Mouse (Mus musculus) kidney, postnatal 4 days (tissue): ENCODE data around the gene Dapk1.
A peak's percentile ranks its signal among the peaks of the same experiment; 100 is the strongest.

Source experiments
- DNase-seq, 2 experiments: peaks; one replicate each; pipeline ENCODE4 v3.0.0; 2021; ENCODE audit warnings: mixed read lengths in 2 of 2

Dapk1 gene

DNA sequence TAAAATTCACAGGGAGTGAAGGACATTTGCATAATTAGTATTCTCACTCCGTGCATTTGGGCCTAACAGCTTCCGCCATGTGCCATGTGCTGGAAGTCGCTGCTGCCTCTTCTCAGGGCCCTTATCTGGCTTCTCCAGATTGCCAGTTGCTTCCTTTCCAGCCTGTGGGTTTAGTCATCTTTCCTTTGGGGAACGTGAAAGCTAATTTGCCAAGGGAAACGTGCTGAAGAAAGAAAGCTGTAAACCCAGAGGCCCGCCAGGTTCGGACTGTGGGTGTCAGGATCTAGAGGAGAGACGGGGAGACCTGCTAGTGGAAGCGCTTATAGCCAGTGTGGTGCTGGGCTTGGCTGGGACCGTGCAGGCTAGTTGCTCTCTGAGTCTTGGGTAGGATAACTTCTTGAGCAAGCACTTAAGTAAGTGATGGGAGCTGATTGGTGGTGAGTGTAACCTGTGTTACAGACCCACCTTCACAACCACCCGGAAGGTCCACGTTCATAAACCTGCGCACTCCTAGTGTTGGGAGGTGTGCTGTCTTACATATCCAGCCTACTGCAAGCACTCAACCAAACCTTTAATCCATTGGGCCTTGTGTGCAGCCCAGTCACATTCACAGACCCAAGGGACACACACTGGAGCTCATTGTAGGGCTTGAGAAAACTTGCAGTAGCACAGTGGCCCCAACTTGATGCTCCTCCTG is 141.8 kb downstream of the Dapk1 start:
- DNase-seq: no peak

DNA sequence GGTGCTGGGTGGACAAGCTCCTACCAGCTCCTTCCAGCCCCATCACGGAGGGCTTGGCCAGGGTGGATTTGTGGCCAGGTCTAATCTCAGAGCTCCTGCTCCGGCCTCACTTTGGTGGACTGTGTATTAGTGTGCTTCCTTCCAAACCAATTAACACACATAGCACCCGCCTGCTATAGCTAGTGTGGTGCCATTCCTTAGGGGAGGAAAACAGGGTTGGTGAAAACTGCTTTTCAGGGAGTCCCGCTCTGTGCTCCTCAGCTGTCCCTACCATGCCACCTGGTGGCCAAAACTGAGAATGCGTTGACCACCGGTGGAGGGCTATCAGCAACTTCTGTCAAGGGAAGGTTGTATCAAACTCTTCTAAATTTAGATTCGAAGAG is 142.3 kb downstream of the Dapk1 start:
- DNase-seq: peak; percentile 94 to 96

DNA sequence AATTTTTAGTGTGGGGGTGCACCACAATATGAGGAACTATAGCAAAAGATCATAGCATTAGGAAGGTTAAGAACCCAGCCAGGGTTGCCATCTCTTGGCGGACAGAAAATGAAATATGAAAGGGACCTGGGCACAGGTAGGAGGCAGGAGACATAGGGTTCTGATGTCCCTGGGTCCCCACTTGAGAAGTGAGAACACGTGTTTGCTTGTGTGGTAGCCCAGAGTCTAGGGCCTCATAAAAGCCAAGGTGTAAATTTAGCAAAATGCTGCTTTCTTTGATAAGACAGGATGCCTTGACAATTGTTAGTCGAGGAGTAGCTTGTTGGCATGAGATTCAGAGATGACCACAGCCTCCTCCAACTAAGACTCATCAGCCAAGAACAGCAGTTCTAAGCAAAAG is 143.0 kb downstream of the Dapk1 start:
- no peak for DNase-seq

DNA sequence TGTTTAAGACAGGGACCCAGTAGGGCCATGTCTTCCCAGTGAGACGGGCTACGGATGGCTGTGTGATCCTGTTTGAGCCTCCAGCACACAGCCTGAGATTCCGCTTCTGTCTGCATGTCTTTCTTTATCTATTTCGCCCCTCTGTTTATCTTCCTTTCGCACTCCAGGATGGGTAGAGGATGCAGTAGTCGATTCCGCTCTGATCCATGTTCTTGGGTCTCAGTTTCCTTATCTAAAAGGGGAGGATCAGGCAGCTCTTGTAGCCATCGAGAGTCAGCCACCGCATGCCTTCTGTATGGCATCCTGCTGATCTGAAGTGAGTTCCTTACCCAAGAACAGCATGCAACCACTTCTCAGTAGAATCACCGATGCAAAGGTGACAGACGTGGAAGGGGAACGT is 143.6 kb downstream of the Dapk1 start:
- no peak for DNase-seq

DNA sequence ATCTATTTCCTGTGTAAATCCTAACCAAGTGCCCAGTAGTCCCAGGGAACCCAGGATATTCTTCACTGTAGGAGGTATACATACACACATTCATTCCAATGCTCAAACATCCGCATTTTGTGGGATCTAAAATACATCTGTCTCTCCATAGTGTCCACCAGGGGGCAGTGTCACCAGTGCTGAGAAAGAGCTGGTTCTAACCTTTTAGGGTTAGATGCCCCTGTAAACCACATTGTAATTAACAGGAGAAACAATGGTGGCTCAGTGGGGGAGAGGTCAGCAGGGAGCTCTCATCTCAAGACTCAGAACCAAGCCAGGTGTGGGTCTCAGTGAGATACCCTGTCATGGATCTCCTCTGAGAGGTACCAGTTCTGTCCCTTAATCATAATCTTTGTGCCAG is 144.5 kb downstream of the Dapk1 start:
- DNase-seq: peak; percentile 36 to 54

DNA sequence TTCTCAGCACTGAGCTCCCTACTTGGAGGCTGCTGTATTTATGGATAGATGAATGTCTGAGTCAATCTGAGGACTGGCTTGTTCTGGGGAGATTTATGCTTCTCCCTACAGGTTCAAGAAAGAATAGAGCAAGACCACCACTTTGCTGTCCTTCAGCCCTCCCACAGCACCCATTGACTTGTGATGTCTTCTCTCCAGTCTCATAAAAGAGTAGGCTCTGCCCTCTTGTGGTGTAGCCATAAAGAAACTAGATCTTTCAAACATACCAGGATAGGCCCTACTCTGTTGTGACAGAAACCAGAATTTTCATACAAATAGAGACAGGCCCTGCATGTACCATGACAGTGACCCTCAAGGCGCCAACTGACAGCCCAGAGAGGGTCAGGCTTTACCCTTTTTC is 145.5 kb downstream of the Dapk1 start:
- no peak for DNase-seq

DNA sequence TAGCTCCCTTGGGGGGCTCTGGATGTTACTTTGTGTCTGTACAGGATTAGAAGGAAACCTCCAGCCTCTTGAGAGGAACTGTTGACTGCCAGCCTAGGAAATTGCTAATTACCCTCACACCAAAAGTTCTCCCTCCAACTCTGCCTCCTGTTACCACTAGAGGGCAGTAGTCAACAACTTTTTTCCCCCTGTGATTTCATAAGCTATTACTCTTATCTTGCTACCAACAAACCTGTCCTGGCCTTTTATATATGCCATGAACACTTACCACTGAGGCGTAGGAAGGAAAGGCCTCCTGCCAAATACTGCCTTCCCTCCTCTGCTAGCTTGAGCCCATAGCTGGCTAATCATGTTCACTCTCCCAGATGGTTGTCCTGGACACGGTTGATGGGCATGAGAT is 146.8 kb downstream of the Dapk1 start:
- no peak for DNase-seq

DNA sequence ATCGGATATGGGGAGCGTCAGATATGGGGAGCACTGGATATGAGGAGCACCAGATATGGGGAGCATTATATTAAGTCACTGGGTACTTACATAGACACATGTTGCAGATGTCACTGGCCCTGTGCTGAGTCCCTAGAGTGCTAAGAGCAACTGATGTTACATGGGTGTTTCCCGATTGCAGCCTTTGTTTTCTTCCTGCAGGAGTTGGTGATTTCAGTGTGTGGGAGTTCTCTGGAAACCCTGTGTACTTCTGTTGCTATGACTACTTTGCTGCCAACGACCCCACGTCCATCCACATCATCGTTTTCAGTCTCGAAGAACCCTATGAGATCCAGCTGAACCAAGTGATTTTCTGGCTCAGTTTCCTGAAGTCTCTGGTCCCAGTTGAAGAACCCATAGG is 149.2 kb downstream of the Dapk1 start:
- no peak for DNase-seq

DNA sequence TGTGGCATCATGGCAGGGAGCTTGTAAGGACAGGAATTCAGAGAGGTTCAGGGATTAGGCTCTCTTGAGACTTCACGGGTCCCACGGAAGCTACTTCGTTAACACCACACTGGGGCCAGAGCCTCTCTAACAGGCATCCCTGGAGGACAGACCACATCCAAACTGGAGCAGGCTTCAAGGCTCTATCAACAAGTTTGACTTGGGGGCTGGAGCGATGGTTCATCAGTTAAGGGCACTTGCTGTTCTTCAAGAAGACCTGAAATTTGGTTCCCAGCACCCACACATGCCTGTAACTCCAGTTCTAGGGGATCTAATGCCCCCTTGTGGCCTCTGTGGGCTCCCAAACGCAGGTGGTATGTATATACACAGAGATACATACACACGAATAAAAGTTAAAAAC is 151.5 kb downstream of the Dapk1 start:
- DNase-seq: no peak

DNA sequence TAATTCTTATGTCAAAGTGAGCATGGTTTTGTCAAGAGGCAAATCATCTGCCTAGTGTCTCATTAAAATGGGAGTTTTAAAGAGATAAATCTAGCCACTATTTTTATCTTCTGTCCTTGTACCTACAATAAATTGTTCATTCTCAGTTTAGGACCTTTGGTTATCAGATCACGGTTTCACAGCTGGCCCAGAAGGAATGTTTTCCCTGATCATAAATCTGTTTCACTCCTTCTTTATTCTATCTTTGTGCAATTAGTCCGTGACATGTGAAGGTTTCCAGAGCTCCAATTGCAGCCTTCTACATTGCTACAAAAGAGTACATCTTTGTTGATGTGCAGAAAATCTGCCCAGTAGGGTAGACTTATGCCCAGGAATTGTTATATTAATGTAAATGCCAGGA is 153.5 kb downstream of the Dapk1 start:
- no peak for DNase-seq

DNA sequence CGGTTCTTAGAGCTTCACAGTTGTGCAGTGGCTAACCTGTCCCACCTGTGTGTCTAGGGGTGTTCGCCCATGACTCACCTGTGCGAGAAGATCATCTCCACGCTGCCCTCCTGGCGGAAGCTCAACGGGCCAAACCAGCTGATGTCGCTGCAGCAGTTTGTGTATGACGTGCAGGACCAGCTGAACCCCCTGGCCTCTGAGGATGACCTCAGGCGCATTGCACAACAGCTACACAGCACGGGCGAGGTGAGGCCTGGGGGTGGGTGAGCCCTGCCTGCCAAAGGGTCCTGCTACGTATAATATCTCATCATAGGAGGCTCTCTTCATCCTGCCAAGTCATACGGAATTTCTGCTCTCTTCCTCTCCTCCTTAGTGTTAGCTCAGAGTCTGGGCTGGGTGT is 155.5 kb downstream of the Dapk1 start:
- no peak for DNase-seq

DNA sequence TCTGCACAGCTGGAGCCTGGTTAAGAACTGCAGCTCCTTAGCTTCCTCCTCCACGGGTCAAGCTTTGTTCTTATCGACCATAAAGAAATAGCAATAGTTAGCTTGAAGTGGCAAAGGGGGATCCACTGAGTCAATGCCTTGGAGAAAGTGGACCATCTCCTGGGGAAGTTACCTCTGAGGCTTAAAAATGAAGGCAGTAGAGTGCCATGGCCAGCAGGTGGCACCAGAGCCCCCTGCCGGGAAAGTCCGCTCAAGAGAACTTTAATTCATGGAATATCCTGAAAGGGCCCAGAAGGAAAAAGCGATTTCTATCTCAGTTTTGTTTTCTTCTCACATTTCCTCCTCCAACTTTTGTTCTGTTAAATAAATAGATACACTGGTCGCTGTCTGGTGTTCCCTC is 157.4 kb downstream of the Dapk1 start:
- peak; percentile 79 to 80 for DNase-seq

DNA sequence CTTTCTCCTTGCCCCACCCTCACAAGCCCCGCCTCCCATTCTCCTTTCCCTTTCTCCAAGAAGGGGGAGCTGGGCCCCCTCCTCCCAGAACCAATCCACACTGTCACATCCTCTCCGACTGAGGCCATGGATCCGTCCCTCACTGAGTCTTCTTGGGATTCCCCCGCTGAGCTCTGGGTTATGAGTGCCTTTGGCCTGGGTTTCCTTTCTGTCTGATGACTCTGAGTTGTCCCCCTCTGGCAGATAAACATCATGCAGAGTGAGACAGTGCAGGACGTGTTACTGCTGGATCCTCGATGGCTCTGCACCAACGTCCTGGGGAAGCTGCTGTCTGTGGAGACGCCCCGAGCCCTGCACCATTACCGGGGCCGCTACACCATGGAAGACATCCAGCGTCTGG is 158.6 kb downstream of the Dapk1 start:
- no peak for DNase-seq

DNA sequence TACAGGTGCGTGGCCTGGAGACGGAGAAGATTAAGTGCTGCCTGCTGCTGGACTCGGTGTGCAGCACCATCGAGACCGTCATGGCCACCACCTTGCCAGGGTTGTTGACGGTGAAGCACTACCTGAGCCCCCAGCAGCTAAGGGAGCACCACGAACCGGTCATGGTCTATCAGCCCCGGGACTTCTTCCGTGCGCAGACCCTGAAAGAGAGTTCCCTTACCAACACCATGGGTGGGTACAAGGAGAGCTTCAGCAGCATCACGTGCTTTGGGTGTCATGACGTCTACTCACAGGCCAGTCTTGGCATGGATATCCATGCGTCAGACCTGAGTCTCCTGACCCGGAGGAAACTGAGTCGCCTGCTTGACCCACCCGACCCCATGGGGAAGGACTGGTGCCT is 159.4 kb downstream of the Dapk1 start:
- no peak for DNase-seq

DNA sequence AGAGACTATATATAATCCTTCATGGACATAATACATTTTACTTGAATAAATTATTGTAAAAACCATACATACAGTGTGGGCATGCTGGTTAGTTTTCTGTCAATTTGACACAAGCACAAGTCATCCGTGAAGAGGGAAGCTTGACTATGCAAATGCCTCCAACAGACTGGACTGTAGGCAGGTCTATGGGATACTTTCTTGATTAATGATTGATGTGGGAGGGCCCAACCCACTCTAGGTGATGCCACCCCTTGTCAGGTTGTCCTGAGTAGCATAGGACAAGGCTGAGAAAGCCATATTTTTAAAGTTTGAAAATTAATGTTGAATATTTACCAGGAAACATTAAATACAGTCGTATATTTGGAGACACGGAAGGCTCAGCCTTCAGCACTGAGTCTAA is 178.8 kb downstream of the Dapk1 start:
- DNase-seq: no peak

DNA sequence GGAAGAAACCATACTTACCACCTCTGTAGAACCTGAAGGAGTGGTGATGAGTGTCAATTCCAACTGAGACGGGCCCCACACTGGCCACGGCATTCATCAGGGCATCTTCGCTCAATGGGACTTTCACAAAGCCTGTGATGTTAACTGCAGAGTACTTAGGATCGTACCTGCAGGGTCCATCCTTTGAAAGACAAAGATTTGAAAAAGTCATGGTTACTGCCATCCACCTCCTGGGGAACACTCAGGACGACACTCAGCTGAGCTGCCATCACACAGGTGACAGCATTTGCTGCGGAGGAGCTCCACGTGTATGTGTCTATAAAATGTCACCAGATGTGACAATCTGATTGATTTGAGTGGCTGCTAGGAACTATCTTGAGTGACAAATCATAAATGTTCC is 181.6 kb downstream of the Dapk1 start:
- DNase-seq: no peak

DNA sequence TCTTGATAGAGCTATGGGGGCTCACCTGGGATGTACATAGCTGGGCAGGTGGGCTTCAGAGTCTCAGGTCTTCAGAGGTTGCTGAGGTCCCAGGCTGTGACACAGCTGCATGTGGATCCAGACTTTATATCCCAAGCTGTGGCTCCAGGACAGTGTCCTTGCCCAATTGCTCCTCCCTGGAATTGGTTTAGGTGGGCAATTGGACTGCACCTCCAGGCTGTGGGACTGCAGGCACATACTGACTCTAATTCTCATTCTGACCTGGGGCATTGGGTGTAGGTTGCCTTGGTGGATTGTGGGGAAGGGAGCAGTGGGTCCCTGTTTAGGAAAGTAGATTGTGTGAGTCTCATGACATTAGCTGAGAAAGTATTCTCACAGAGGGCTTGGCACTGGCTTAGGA is 184.5 kb downstream of the Dapk1 start, which contains the start of gene BC051665:
BC051665 (minus strand) TSS at position 101 of the 400 bp plus-strand sequence.
- DNase-seq: no peak

DNA sequence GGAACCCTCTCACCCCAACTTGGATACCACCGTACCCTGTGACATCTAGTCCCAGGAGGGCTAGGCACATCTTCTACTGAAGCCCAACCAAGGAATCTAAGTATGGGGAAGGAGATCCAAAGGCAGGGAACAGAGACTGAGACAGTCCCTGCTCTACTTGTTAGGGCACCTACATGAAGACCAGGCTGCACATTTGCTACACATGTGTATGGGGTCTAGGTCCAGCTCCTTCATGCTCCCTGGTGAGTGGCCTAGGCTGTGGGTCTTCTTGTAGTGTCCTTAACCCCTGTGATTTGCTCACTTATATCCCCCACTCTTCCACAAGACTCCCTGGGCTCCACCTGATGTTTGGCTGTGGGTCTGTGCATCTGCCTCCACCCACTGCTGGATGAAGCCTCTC is 187.7 kb downstream of the Dapk1 start:
- no peak for DNase-seq

DNA sequence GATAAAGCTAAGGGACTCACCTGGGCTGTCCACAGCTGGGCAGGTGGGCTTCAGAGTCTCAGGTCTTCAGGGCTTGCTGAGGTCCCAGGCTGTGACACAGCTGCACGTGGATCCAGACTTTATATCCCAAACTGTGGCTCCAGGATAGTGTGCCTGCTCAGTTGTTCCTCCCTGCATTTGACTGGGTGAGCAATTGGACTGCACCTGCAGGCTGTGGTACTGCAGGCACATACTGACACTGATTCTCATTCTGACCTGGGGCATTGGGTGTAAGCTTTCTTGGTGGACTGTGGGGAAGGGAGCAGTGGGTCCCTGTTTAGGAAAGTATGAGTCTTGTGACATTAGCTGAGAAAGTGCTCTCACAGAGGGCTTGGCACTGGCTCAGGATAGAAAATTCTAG is 201.0 kb downstream of the Dapk1 start, which contains the start of gene Ctsll3:
Ctsll3 (minus strand) TSS at position 101 of the 400 bp plus-strand sequence.
- DNase-seq: no peak

DNA sequence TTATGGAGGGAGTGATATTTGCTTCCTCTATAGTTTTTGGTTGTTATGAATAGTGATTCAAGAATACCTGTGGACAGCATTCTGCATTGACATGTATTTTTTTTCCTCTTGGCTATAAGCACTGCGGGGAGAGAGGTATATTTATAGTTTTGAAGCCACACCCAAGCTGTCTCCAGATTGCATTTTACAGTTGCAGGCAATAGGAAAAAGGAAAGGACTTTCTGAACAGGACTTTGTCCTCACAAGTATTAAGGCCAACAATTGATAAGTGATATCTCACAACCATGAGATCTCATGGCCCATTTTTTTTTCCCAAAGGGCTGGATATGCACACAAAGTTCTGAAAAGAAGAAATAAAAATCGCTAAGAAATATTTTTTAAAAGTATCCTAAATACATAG is 207.9 kb downstream of the Dapk1 start:
- no peak for DNase-seq

DNA sequence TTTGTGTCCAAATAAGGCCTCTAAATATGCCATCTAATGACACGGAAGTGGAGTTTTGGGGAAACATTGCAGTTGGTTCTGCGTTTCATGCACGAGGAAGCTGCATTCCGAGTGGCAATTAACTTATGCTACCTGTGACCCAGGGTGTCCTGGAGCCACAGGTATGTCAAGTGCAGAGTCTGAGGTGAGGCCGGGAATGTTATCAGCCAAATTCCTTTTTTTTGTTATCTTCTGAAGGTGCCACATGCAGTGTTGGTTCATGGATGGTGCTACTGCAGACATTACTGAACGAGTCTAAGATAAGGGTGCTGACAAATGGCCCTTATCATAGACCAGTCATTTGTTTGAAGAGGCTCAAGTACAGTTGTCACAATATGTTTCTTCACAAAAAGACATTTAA is 211.0 kb downstream of the Dapk1 start:
- DNase-seq: no peak
